Mouse (Mus musculus) olfactory bulb, adult 2 months (tissue): ENCODE measurements at regions not wholly inside any gene's neighbourhood (a gene's known extent, or its start where the extent isn't known, plus 50 kb on each side); places are given as distances from the start of the nearest gene placed in this dataset.

Source experiments
- H3K27ac ChIP-seq: fragments of 200-500 bp; 2 replicates; pipeline ENCODE4 v1.5.1; 2012; ENCODE audit warnings: low read depth, low read length; ENCODE audit not compliant: insufficient read depth
- H3K4me1 ChIP-seq: fragments of 200-500 bp; 2 replicates; pipeline ENCODE4 v1.6.1; 2012; ENCODE audit warnings: low read length; ENCODE audit not compliant: control insufficient read depth, insufficient read depth
- H3K4me3 ChIP-seq: fragments of 200-500 bp; 2 replicates; pipeline ENCODE4 v1.5.1; 2012; ENCODE audit warnings: mild to moderate bottlenecking, low read depth, low read length, moderate library complexity; ENCODE audit not compliant: insufficient read depth
- CTCF ChIP-seq: fragments of 200-500 bp; IDR thresholded peaks from 2 replicates; pipeline ENCODE4 v1.5.1; 2012; ENCODE audit warnings: low read depth, mild to moderate bottlenecking, low read length, moderate library complexity; ENCODE audit not compliant: insufficient read depth
- POLR2A ChIP-seq: fragments of 200-500 bp; IDR thresholded peaks from 2 replicates; pipeline ENCODE4 v1.6.1; 2012; ENCODE audit warnings: mild to moderate bottlenecking, low read depth, low read length, moderate library complexity; ENCODE audit not compliant: insufficient read depth
- WGBS: fragments of 180-500 bp; shearing (Covaris S2); methylation state at CpG from one replicate; pipeline ENCODE4 v1.1.7; 2018; 5-methylcytosine and 5-hydroxymethylcytosine counted together

DNA sequence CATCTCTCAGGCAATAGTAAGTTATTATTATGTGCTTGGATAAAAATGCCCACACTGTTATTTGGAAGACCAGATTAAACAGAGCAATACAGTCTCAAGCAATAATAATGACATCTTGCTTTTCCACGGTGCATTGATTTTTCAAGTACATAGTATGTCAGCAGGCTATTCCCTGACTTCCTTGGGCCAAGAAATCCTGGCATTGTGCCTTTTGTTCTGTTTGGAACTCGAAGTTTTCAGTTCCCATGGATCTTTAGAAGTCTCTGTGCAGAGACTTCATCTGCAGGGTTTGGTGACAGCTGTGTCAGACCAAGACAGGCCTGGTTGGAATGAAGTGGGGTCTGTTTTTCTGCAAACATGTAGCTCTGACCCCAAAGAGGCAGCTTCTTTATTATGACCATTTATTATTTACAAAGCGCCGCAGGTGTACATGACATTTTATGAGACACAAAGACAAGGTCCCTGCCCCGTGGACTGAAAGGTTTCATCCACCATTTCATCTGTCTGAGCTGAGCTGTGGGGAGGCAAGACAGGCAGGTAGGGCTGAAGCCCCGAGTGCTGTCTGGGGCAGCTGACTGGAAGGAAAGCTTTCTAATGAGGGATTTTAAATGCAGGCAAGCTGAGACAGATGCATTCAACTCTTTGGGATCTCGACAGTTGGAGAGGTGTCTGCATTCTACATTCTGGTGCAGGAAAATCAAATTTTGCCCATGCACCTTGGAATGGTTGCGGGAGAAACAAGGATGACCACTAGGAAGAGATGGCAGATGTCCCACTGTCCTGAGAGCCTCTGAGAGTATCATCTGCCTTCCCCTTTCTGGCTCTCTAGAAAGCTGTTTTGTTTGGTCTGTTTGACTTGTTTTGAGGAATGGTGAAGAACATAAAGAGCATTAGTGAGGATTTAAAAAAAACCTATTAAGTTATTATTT lies 57.4 kb upstream of the Syt6 start:
- H3K27ac ChIP-seq = no peak overlapping the region
- WGBS = 60% methylated on average over 8 of the region's 8 CpGs

DNA sequence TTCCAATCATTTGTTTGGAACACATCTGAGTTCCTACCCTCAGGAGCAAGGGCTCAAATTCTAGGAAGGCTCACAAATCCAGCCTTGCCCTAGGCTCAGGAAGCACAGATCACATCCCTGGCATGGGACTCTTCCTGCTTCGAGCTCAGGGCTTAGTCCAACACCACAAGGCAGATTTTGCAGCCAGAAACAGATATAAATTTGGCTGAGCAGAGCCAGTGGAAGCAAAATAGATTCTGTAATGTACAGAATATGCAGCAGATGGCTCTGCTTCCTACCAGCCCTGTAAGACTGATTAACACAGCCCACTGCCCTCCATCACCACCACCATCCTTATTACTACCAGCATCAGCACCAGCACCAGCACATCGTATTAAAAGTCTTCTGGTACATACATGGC lies 56.4 kb upstream of the Syt6 start:
- peaks cover 16% of the 10 kb centered on the region for H3K4me1 ChIP-seq
- H3K27ac ChIP-seq = no peak overlapping the region
- TF ChIP-seq CTCF = no peak
- no peak for TF ChIP-seq POLR2A
- H3K4me3 ChIP-seq = no peak overlapping the region
- 47% methylated on average over 2 of the region's 2 CpGs for WGBS

More for the DNA sequence above, 57.4 kb upstream of the Syt6 start:
- Histone ChIP-seq H3K4me3 (no peak overlapping the region), H3K4me1 (peaks cover 16% of the 10 kb centered on the region)
- TF ChIP-seq CTCF (no peak), POLR2A (no peak)
